Mouse (Mus musculus) lung, embryonic 16.5 days (tissue): Measurements from ENCODE around the gene Fam214a. TPM values are rescaled to one million over a fixed set of nuclear protein-coding genes. Genes with fewer than 3 reads are reported as not detected.

Experiments
- ATAC-seq: fragments of 200-750 bp; cut with Nextera tagmentation; 2 replicates; pipeline ENCODE4 v1.8.0; 2017; ENCODE audit warnings: low read depth, mild to moderate bottlenecking, moderate library complexity
- H3K27ac ChIP-seq: fragments of 300-500 bp; sonication (generic); 2 replicates; pipeline ENCODE4 v1.5.1; 2014; ENCODE audit warnings: mild to moderate bottlenecking, control low read depth, low read length
- H3K27me3 ChIP-seq: fragments of 300-500 bp; sonication (generic); 2 replicates; pipeline ENCODE4 v1.6.1; 2014; ENCODE audit warnings: low read depth, low read length, mixed read lengths; ENCODE audit not compliant: control insufficient read depth, insufficient read depth
- H3K36me3 ChIP-seq: fragments of 300-500 bp; sonication (generic); 2 replicates; pipeline ENCODE4 v1.6.1; 2014; ENCODE audit warnings: low read length; ENCODE audit not compliant: control insufficient read depth, insufficient read depth
- H3K4me1 ChIP-seq: fragments of 300-500 bp; sonication (generic); replicated peaks from 2 replicates; pipeline ENCODE4 v1.6.1; 2014; ENCODE audit warnings: low read length, mixed read lengths; ENCODE audit not compliant: control insufficient read depth, insufficient read depth
- H3K4me2 ChIP-seq: fragments of 300-500 bp; sonication (generic); 2 replicates; pipeline ENCODE4 v1.6.1; 2014; ENCODE audit warnings: low read depth, low read length, control low read depth
- H3K4me3 ChIP-seq: fragments of 300-500 bp; sonication (generic); 2 replicates; pipeline ENCODE4 v1.5.1; 2014; ENCODE audit warnings: mild to moderate bottlenecking, low read length, control low read depth
- H3K9ac ChIP-seq: fragments of 300-500 bp; sonication (generic); 2 replicates; pipeline ENCODE4 v1.6.1; 2014; ENCODE audit warnings: low read length, control low read depth
- H3K9me3 ChIP-seq: fragments of 300-500 bp; sonication (generic); 2 replicates; pipeline ENCODE4 v1.6.1; 2016; ENCODE audit warnings: low read length; ENCODE audit not compliant: control insufficient read depth
- WGBS: fragments of 180-500 bp; shearing (Covaris S2); extraction: QIAGEN DNeasy Blood & Tissue Kit; methylation state at CpG from one replicate; pipeline ENCODE4 v1.1.7; 2014; 5-methylcytosine and 5-hydroxymethylcytosine counted together
- polyA plus RNA-seq: library from polyadenylated mRNA; unstranded; fragments of >200 nt; fragmentation: Nextera tagmentation; extraction: Ambion mirVana; gene quantifications from 2 replicates; pipeline ENCODE4 v1.2.1, GENCODE M21; 2015

Fam214a gene
- polyA plus RNA-seq, 1 experiment from 2014 or later = 12.1 TPM

GRCm38 (mm10) chr9:74963953-74964352, 11.3 kb downstream of the Fam214a start:
- H3K27me3 ChIP-seq = no peaks in the 10 kb centered on the region
- no peak for ATAC-seq
- H3K9me3 ChIP-seq = no peaks in the 10 kb centered on the region
- no peaks in the 10 kb centered on the region; the same call in 1 of the 2 replicates for H3K36me3 ChIP-seq
- WGBS = 64% methylated on average over 2 of the region's 2 CpGs
- no peak overlapping the region for H3K4me3 ChIP-seq
- no peak overlapping the region for H3K9ac ChIP-seq
- no peak overlapping the region for H3K27ac ChIP-seq
- H3K4me1 ChIP-seq = no peaks in the 10 kb centered on the region
- H3K4me2 ChIP-seq = no peak overlapping the region

GRCm38 (mm10) chr9:74964866-74965384, 12.2 kb downstream of the Fam214a start:
- 84% methylated on average over 10 of the region's 10 CpGs for WGBS
- H3K27me3 ChIP-seq = no peaks in the 10 kb centered on the region
- H3K4me3 ChIP-seq = no peak overlapping the region
- H3K9me3 ChIP-seq = no peaks in the 10 kb centered on the region
- H3K4me1 ChIP-seq = no peaks in the 10 kb centered on the region
- no peak overlapping the region for H3K27ac ChIP-seq
- H3K4me2 ChIP-seq = no peak overlapping the region
- H3K36me3 ChIP-seq = no peaks in the 10 kb centered on the region; the same call in 1 of the 2 replicates
- no peak for ATAC-seq
- H3K9ac ChIP-seq = no peak overlapping the region

- Histone ChIP-seq H3K4me3 (no peak overlapping the region), H3K4me2 (no peak overlapping the region), H3K9ac (no peak overlapping the region), H3K36me3 (no peaks in the 10 kb centered on the region), H3K9me3 (no peaks in the 10 kb centered on the region), H3K27me3 (no peaks in the 10 kb centered on the region), H3K27ac (no peak overlapping the region), H3K4me1 (no peaks in the 10 kb centered on the region)
- 29% methylated on average over 4 of the region's 4 CpGs for WGBS
- ATAC-seq = no peak
Observed at GRCm38 (mm10) chr9:74966200-74966599, 13.5 kb downstream of the Fam214a start.

GRCm38 (mm10) chr9:74968647-74969428, 16.2 kb downstream of the Fam214a start:
- H3K4me3 ChIP-seq = no peak overlapping the region
- no peaks in the 10 kb centered on the region for H3K9me3 ChIP-seq
- H3K4me1 ChIP-seq = 0 out of 2 replicates have a peak, but pooled peaks cover 4% of the 10 kb centered on the region
- H3K36me3 ChIP-seq = no peaks in the 10 kb centered on the region
- no peak overlapping the region for H3K4me2 ChIP-seq
- no peak for ATAC-seq
- H3K9ac ChIP-seq = no peak overlapping the region
- WGBS = 81% methylated on average over 8 of the region's 8 CpGs
- H3K27ac ChIP-seq = no peak overlapping the region
- H3K27me3 ChIP-seq = no peaks in the 10 kb centered on the region

- no peaks in the 10 kb centered on the region for H3K36me3 ChIP-seq
- no peaks in the 10 kb centered on the region for H3K9me3 ChIP-seq
- no peak overlapping the region for H3K4me2 ChIP-seq
- no peaks in the 10 kb centered on the region for H3K27me3 ChIP-seq
- no peak overlapping the region for H3K9ac ChIP-seq
- 69% methylated on average over 1 of the region's 1 CpGs for WGBS
- no peak for ATAC-seq
- peaks cover 18% of the 10 kb centered on the region for H3K4me1 ChIP-seq
- H3K4me3 ChIP-seq = no peak overlapping the region
- H3K27ac ChIP-seq = no peak overlapping the region
Observed at GRCm38 (mm10) chr9:74970591-74970990, 17.9 kb downstream of the Fam214a start.

- Histone ChIP-seq H3K9ac (no peak overlapping the region), H3K4me2 (no peak overlapping the region), H3K9me3 (no peaks in the 10 kb centered on the region), H3K27ac (peak overlapping the region; percentile 33; the same call in 1 of the 2 replicates), H3K36me3 (no peaks in the 10 kb centered on the region), H3K27me3 (no peaks in the 10 kb centered on the region), H3K4me1 (peaks cover 19% of the 10 kb centered on the region), H3K4me3 (no peak overlapping the region)
- 75% methylated on average over 12 of the region's 12 CpGs for WGBS
- no peak for ATAC-seq
Observed at GRCm38 (mm10) chr9:74971191-74971976, 18.7 kb downstream of the Fam214a start.

- H3K36me3 ChIP-seq = no peaks in the 10 kb centered on the region
- H3K4me2 ChIP-seq = no peak overlapping the region
- H3K9me3 ChIP-seq = no peaks in the 10 kb centered on the region
- ATAC-seq = no peak
- no peak overlapping the region for H3K4me3 ChIP-seq
- whole genome bisulfite sequencing = 65% methylated on average over 5 of the region's 5 CpGs
- H3K4me1 ChIP-seq = peaks cover 19% of the 10 kb centered on the region
- no peaks in the 10 kb centered on the region for H3K27me3 ChIP-seq
- no peak overlapping the region for H3K9ac ChIP-seq
- no peak overlapping the region for H3K27ac ChIP-seq
Observed at GRCm38 (mm10) chr9:74972736-74973135, 20.1 kb downstream of the Fam214a start.

- no peak overlapping the region for H3K4me2 ChIP-seq
- H3K4me1 ChIP-seq = peaks cover 19% of the 10 kb centered on the region
- no peaks in the 10 kb centered on the region for H3K27me3 ChIP-seq
- no peak for ATAC-seq
- WGBS = 75% methylated on average over 4 of the region's 4 CpGs
- H3K4me3 ChIP-seq = no peak overlapping the region
- H3K36me3 ChIP-seq = no peaks in the 10 kb centered on the region
- no peaks in the 10 kb centered on the region for H3K9me3 ChIP-seq
- no peak overlapping the region for H3K27ac ChIP-seq
- H3K9ac ChIP-seq = no peak overlapping the region
Observed at GRCm38 (mm10) chr9:74973154-74973553, 20.5 kb downstream of the Fam214a start.

GRCm38 (mm10) chr9:74974758-74975157, 22.1 kb downstream of the Fam214a start:
- 5% methylated on average over 11 of the region's 11 CpGs for WGBS
- Histone ChIP-seq H3K27ac (peak overlapping the region; percentile 85), H3K9ac (peak overlapping the region; percentile 35; the same call in 1 of the 2 replicates), H3K4me1 (peaks cover 19% of the 10 kb centered on the region), H3K9me3 (no peaks in the 10 kb centered on the region), H3K27me3 (no peaks in the 10 kb centered on the region), H3K4me3 (peak overlapping the region; percentile 13), H3K36me3 (no peaks in the 10 kb centered on the region), H3K4me2 (peak overlapping the region; percentile 73)
- ATAC-seq = no peak
